Mouse (Mus musculus): ENCODE results near the gene Tbc1d25.

GRCm38 (mm10) chrX:8211490-8212207 is 35.7 kb upstream of the Tbc1d25 start:
- TF ChIP-seq POLR2A (IDR thresholded peaks at IDR 0.05; ENCODE audit: low read depth, low read length) (no peak), CTCF (IDR thresholded peaks at IDR 0.05; ENCODE audit: extremely low read depth, insufficient read depth, insufficient read length, insufficient replicate concordance) (no peak)

Data from spleen, adult 2 months (tissue).